Mouse (Mus musculus) liver, embryonic 12.5 days (tissue): ENCODE results near the gene Tulp2. TPM values are rescaled to one million over a fixed set of nuclear protein-coding genes. Genes with fewer than 3 reads are reported as not detected.

ENCODE experiments used
- ATAC-seq: fragments of 200-750 bp; cut with Nextera tagmentation; 2 replicates; pipeline ENCODE4 v1.8.0; 2017; ENCODE audit warnings: moderate number of reproducible peaks, mild to moderate bottlenecking, moderate library complexity
- H3K27ac ChIP-seq: fragments of 300-500 bp; sonication (generic); 2 replicates; pipeline ENCODE4 v1.5.1; 2016; ENCODE audit warnings: mild to moderate bottlenecking
- H3K27me3 ChIP-seq: fragments of 300-500 bp; sonication (generic); replicated peaks from 2 replicates; pipeline ENCODE4 v1.6.1; 2016; ENCODE audit warnings: mild to moderate bottlenecking, moderate library complexity
- H3K36me3 ChIP-seq: fragments of 300-500 bp; sonication (generic); 2 replicates; pipeline ENCODE4 v1.6.1; 2016; ENCODE audit warnings: mild to moderate bottlenecking, moderate library complexity
- H3K4me1 ChIP-seq: fragments of 300-500 bp; sonication (generic); 2 replicates; pipeline ENCODE4 v1.6.1; 2016
- H3K4me2 ChIP-seq: fragments of 300-500 bp; sonication (generic); 2 replicates; pipeline ENCODE4 v1.6.1; 2016; ENCODE audit warnings: mild to moderate bottlenecking, moderate library complexity
- H3K4me3 ChIP-seq: fragments of 300-500 bp; sonication (generic); 2 replicates; pipeline ENCODE4 v1.5.1; 2016; ENCODE audit warnings: mild to moderate bottlenecking, moderate library complexity
- H3K9ac ChIP-seq: fragments of 300-500 bp; sonication (generic); 2 replicates; pipeline ENCODE4 v1.6.1; 2016; ENCODE audit warnings: mild to moderate bottlenecking, moderate library complexity
- H3K9me3 ChIP-seq: fragments of 300-500 bp; sonication (generic); replicated peaks from 2 replicates; pipeline ENCODE4 v1.6.1; 2016; ENCODE audit warnings: mild to moderate bottlenecking, moderate library complexity
- WGBS: fragments of 180-500 bp; shearing (Covaris S2); methylation state at CpG from one replicate; pipeline ENCODE4 v1.1.7; 2016; ENCODE audit not compliant: insufficient replicate concordance; 5-methylcytosine and 5-hydroxymethylcytosine counted together
- microRNA-seq: library from miRNA; unstranded; fragments of <30 nt; microRNA quantifications from one replicate; pipeline ENCODE4, GENCODE M21; 2017
- polyA plus RNA-seq: library from polyadenylated mRNA; unstranded; fragments of >200 nt; fragmentation: Nextera tagmentation; extraction: Ambion mirVana; gene quantifications from 2 replicates; pipeline ENCODE4 v1.2.1, GENCODE M21; 2016

The Tulp2 gene
- polyA plus RNA-seq, 1 experiment from 2014 or later, result 2.0 TPM

- Histone ChIP-seq H3K4me2 (no peak overlapping the region), H3K36me3 (0 out of 2 replicates have a peak, but pooled peaks cover 4% of the 10 kb centered on the region), H3K27ac (no peak overlapping the region), H3K4me1 (peaks cover 72% of the 10 kb centered on the region), H3K9ac (no peak overlapping the region), H3K9me3 (no peaks in the 10 kb centered on the region), H3K27me3 (no peaks in the 10 kb centered on the region), H3K4me3 (no peak overlapping the region)
- no peak for ATAC-seq
- WGBS, result 78% methylated on average over 9 of the region's 9 CpGs
Observed at GRCm38 (mm10) chr7:45565446-45565845, 83.8 kb downstream of the Tulp2 start.

- H3K4me3 ChIP-seq, result 0 out of 2 replicates have a peak overlapping the region, but pooled peaks have one; percentile 58
- peak overlapping the region; percentile 58; the same call in 1 of the 2 replicates for H3K9ac ChIP-seq
- H3K27me3 ChIP-seq, result no peaks in the 10 kb centered on the region
- peak overlapping the region; percentile 89 for H3K27ac ChIP-seq
- no peaks in the 10 kb centered on the region for H3K9me3 ChIP-seq
- H3K4me1 ChIP-seq, result peaks cover 72% of the 10 kb centered on the region
- peak overlapping the region; percentile 96 for H3K4me2 ChIP-seq
- 70% methylated on average over 8 of the region's 8 CpGs for WGBS
- H3K36me3 ChIP-seq, result 0 out of 2 replicates have a peak, but pooled peaks cover 4% of the 10 kb centered on the region
- ATAC-seq, result no peak
Observed at GRCm38 (mm10) chr7:45567112-45567779, 85.6 kb downstream of the Tulp2 start.

GRCm38 (mm10) chr7:45567780-45568516, 86.3 kb downstream of the Tulp2 start:
- peak overlapping the region; percentile 89 for H3K27ac ChIP-seq
- peak overlapping the region; percentile 58 for H3K9ac ChIP-seq
- ATAC-seq, result peak; percentile 94
- 0 out of 2 replicates have a peak, but pooled peaks cover 4% of the 10 kb centered on the region for H3K36me3 ChIP-seq
- H3K4me1 ChIP-seq, result peaks cover 72% of the 10 kb centered on the region
- no peaks in the 10 kb centered on the region for H3K9me3 ChIP-seq
- H3K4me2 ChIP-seq, result peak overlapping the region; percentile 96
- peak overlapping the region; percentile 58 for H3K4me3 ChIP-seq
- no peaks in the 10 kb centered on the region for H3K27me3 ChIP-seq
- whole genome bisulfite sequencing, result 2% methylated on average over 24 of the region's 24 CpGs

GRCm38 (mm10) chr7:45568601-45569473, 87.2 kb downstream of the Tulp2 start:
- no peaks in the 10 kb centered on the region for H3K27me3 ChIP-seq
- peaks cover 73% of the 10 kb centered on the region for H3K4me1 ChIP-seq
- peak overlapping the region; percentile 96 for H3K4me2 ChIP-seq
- peak overlapping the region; percentile 44 for H3K9ac ChIP-seq
- H3K9me3 ChIP-seq, result no peaks in the 10 kb centered on the region
- peak overlapping the region; percentile 58 for H3K4me3 ChIP-seq
- peak overlapping the region; percentile 89 for H3K27ac ChIP-seq
- ATAC-seq, result peak; percentile 55
- 23% methylated on average over 10 of the region's 10 CpGs for WGBS
- 0 out of 2 replicates have a peak, but pooled peaks cover 6% of the 10 kb centered on the region for H3K36me3 ChIP-seq

GRCm38 (mm10) chr7:45570103-45570741, 88.5 kb downstream of the Tulp2 start, which contains the start of gene Bcat2:
Gene Bcat2, plus strand, starts transcription at chr7:45570153.
- ATAC-seq, result peak; percentile 63
- Histone ChIP-seq H3K4me1 (peaks cover 74% of the 10 kb centered on the region), H3K27me3 (no peaks in the 10 kb centered on the region), H3K4me2 (peak within 1 kb of the TSS; percentile 96), H3K9ac (peak within 1 kb of the TSS; percentile 85), H3K4me3 (peak within 1 kb of the TSS; percentile 77), H3K36me3 (peaks cover 13% of the 10 kb centered on the region), H3K27ac (peak within 1 kb of the TSS; percentile 89), H3K9me3 (no peaks in the 10 kb centered on the region)
- WGBS, result 1% methylated on average over 42 of the region's 42 CpGs

- H3K36me3 ChIP-seq, result peaks cover 30% of the 10 kb centered on the region
- H3K9ac ChIP-seq, result peak overlapping the region; percentile 25; the same call in 1 of the 2 replicates
- H3K4me2 ChIP-seq, result peak overlapping the region; percentile 96
- peaks cover 69% of the 10 kb centered on the region for H3K4me1 ChIP-seq
- WGBS, result 14% methylated on average over 1 of the region's 1 CpGs
- H3K9me3 ChIP-seq, result no peaks in the 10 kb centered on the region
- ATAC-seq, result no peak
- 0 out of 2 replicates have a peak overlapping the region, but pooled peaks have one; percentile 77 for H3K4me3 ChIP-seq
- no peak overlapping the region; the same call in 1 of the 2 replicates for H3K27ac ChIP-seq
- H3K27me3 ChIP-seq, result no peaks in the 10 kb centered on the region
Observed at GRCm38 (mm10) chr7:45571966-45572365, 90.3 kb downstream of the Tulp2 start.

Small RNAs within 50 kb of the gene (microRNA-seq; reads per million reads assigned to microRNA genes)
- 1.1 reads per million for gene Gm22133

Other genes starting within 250 kb of the Tulp2 start
- gene Cd37, start 242.8 kb upstream of the Tulp2 start, polyA plus RNA-seq, result 14.0 and 14.6 TPM in 2 replicates
- not detected in 2 replicates for gene Slc6a16, start 240.8 kb upstream of the Tulp2 start, polyA plus RNA-seq
- not detected in 2 replicates for gene Slc6a21, start 204.4 kb upstream of the Tulp2 start, polyA plus RNA-seq
- 1.2 and 2.2 TPM in 2 replicates for gene Trpm4, start 148.1 kb upstream of the Tulp2 start, polyA plus RNA-seq
- gene Hrc, start 146.6 kb upstream of the Tulp2 start, polyA plus RNA-seq, result 0.08 and 0.23 TPM in 2 replicates
- gene Ppfia3, start 114.9 kb upstream of the Tulp2 start, polyA plus RNA-seq, result 0.37 and 0.45 TPM in 2 replicates
- gene Lin7b, start 111.3 kb upstream of the Tulp2 start, polyA plus RNA-seq, result 0.38 TPM in 1 of 2 replicates, not detected in the other
- gene Snrnp70, start 86.1 kb upstream of the Tulp2 start, polyA plus RNA-seq, result 170 and 179 TPM in 2 replicates
- gene Kcna7, start 76.2 kb upstream of the Tulp2 start, polyA plus RNA-seq, result 0.05 and 0.10 TPM in 2 replicates
- gene Ntf5, start 68.2 kb upstream of the Tulp2 start, polyA plus RNA-seq, result 0.81 and 0.87 TPM in 2 replicates
- gene Lhb, start 61.1 kb upstream of the Tulp2 start, polyA plus RNA-seq, result not detected in 2 replicates
- gene Gys1, start 47.0 kb upstream of the Tulp2 start, polyA plus RNA-seq, result 8.6 and 10.2 TPM in 2 replicates
- gene Ruvbl2, start 43.8 kb upstream of the Tulp2 start, polyA plus RNA-seq, result 135 and 141 TPM in 2 replicates
- gene Ftl1, start 22.0 kb upstream of the Tulp2 start, polyA plus RNA-seq, result 7,751 and 8,218 TPM in 2 replicates
- gene Bax, start 15.0 kb upstream of the Tulp2 start, polyA plus RNA-seq, result 147 and 155 TPM in 2 replicates
- not detected in 2 replicates for gene Gm45808, start 4.9 kb downstream of the Tulp2 start, polyA plus RNA-seq
- 2.8 and 3.1 TPM in 2 replicates for gene Dhdh, start 6.9 kb downstream of the Tulp2 start, polyA plus RNA-seq
- 140 and 146 TPM in 2 replicates for gene Nucb1, start 28.5 kb downstream of the Tulp2 start, polyA plus RNA-seq
- gene Ppp1r15a, start 44.4 kb downstream of the Tulp2 start, polyA plus RNA-seq, result 157 and 165 TPM in 2 replicates
- gene Plekha4, start 44.5 kb downstream of the Tulp2 start, polyA plus RNA-seq, result 0.80 and 0.87 TPM in 2 replicates
- gene Hsd17b14, start 73.0 kb downstream of the Tulp2 start, polyA plus RNA-seq, result 1.5 and 1.8 TPM in 2 replicates
- 50.4 and 54.7 TPM in 2 replicates for gene Bcat2, start 88.3 kb downstream of the Tulp2 start, polyA plus RNA-seq
- gene Fgf21, start 133.6 kb downstream of the Tulp2 start, polyA plus RNA-seq, result not detected in 2 replicates
- 0.15 TPM in 1 of 2 replicates, not detected in the other for gene Fut1, start 135.4 kb downstream of the Tulp2 start, polyA plus RNA-seq
- gene Izumo1, start 139.9 kb downstream of the Tulp2 start, polyA plus RNA-seq, result 0.20 and 0.23 TPM in 2 replicates
- gene Rasip1, start 145.6 kb downstream of the Tulp2 start, polyA plus RNA-seq, result 10.5 and 11.8 TPM in 2 replicates
- gene Mamstr, start 158.1 kb downstream of the Tulp2 start, polyA plus RNA-seq, result 0.69 and 0.81 TPM in 2 replicates
- 0.05 TPM in 1 of 2 replicates, not detected in the other for gene Fut2, start 184.5 kb downstream of the Tulp2 start, polyA plus RNA-seq
- not detected in 2 replicates for gene Ntn5, start 202.1 kb downstream of the Tulp2 start, polyA plus RNA-seq
- gene Sec1, start 212.5 kb downstream of the Tulp2 start, polyA plus RNA-seq, result 0.11 and 0.18 TPM in 2 replicates
- 0.93 and 1.0 TPM in 2 replicates for gene Car11, start 218.0 kb downstream of the Tulp2 start, polyA plus RNA-seq
- gene Dbp, start 223.2 kb downstream of the Tulp2 start, polyA plus RNA-seq, result 1.1 and 1.8 TPM in 2 replicates
- gene Rpl18, start 233.6 kb downstream of the Tulp2 start, polyA plus RNA-seq, result 892 and 939 TPM in 2 replicates
- gene Sphk2, start 236.1 kb downstream of the Tulp2 start, polyA plus RNA-seq, result 14.8 and 16.1 TPM in 2 replicates
- gene Fam83e, start 239.3 kb downstream of the Tulp2 start, polyA plus RNA-seq, result 0.67 and 0.81 TPM in 2 replicates
- not detected in 2 replicates for gene Spaca4, start 243.9 kb downstream of the Tulp2 start, polyA plus RNA-seq